Mouse (Mus musculus) layer of hippocampus, postnatal 10 days (tissue): ENCODE data around the gene Gapvd1. TPM values are rescaled to one million over a fixed set of nuclear protein-coding genes. Genes with fewer than 3 reads are reported as not detected.
A peak's percentile ranks its signal among the peaks of the same experiment; 100 is the strongest.

ENCODE experiments used
- DNase-seq, 2 experiments: peaks; one replicate each; pipeline ENCODE4 v3.0.0; 2021; ENCODE audit warnings: low spot score in 2 of 2
- total RNA-seq, 2 experiments: library from RNA; stranded (reverse); gene quantifications; 2 replicates each; pipeline ENCODE4 v1.2.3; 2021

Gene Gapvd1
- total RNA-seq, 2 experiments from 2014 or later: 108 to 114 TPM

GRCm38 (mm10) chr2:34727045-34727728 lies 27.8 kb downstream of the Gapvd1 start:
- DNase-seq: no peak

GRCm38 (mm10) chr2:34725269-34725668 lies 29.8 kb downstream of the Gapvd1 start:
- no peak for DNase-seq

- DNase-seq: no peak
These were observed 36.8 kb downstream of the Gapvd1 start for GRCm38 (mm10) chr2:34718196-34718595.

GRCm38 (mm10) chr2:34711904-34712303 lies 43.1 kb downstream of the Gapvd1 start:
- DNase-seq: no peak

- no peak for DNase-seq
These were observed 46.4 kb downstream of the Gapvd1 start for GRCm38 (mm10) chr2:34708675-34709074.

- DNase-seq: no peak
These were observed 58.4 kb downstream of the Gapvd1 start for GRCm38 (mm10) chr2:34696592-34696991.

GRCm38 (mm10) chr2:34692861-34693260 lies 62.2 kb downstream of the Gapvd1 start:
- no peak for DNase-seq

GRCm38 (mm10) chr2:34684076-34684870 lies 70.8 kb downstream of the Gapvd1 start:
- DNase-seq: no peak

GRCm38 (mm10) chr2:34677976-34678375 lies 77.1 kb downstream of the Gapvd1 start:
- DNase-seq: no peak

- no peak for DNase-seq
These were observed 78.0 kb downstream of the Gapvd1 start for GRCm38 (mm10) chr2:34677061-34677460.

- no peak for DNase-seq
These were observed 81.2 kb downstream of the Gapvd1 start for GRCm38 (mm10) chr2:34673846-34674245.

GRCm38 (mm10) chr2:34671385-34672026 lies 83.5 kb downstream of the Gapvd1 start:
- DNase-seq: peak; percentile 56 to 66

GRCm38 (mm10) chr2:34670470-34670869 lies 84.6 kb downstream of the Gapvd1 start:
- DNase-seq: no peak

GRCm38 (mm10) chr2:34669203-34669746 lies 85.8 kb downstream of the Gapvd1 start:
- DNase-seq: no peak

- DNase-seq: peak; percentile 52 to 57
These were observed 86.4 kb downstream of the Gapvd1 start for GRCm38 (mm10) chr2:34668440-34669191.

GRCm38 (mm10) chr2:34667820-34668219 lies 87.2 kb downstream of the Gapvd1 start:
- DNase-seq: no peak

- no peak for DNase-seq
These were observed 107.6 kb downstream of the Gapvd1 start for GRCm38 (mm10) chr2:34647410-34647809.

GRCm38 (mm10) chr2:34646541-34646865 lies 108.5 kb downstream of the Gapvd1 start:
- DNase-seq: no peak

- peak; percentile 43 to 62 for DNase-seq
These were observed 109.0 kb downstream of the Gapvd1 start for GRCm38 (mm10) chr2:34645851-34646540.
